Mouse (Mus musculus) stomach, postnatal 0 days (tissue): ENCODE data around the gene Baz1b.

Experiments
- CTCF ChIP-seq: IDR thresholded peaks from 2 replicates; pipeline ENCODE4 v1.5.1; 2016; ENCODE audit warnings: antibody characterized with exemption, low read depth, mild to moderate bottlenecking, moderate library complexity
- EP300 ChIP-seq: optimal IDR thresholded peaks from 2 replicates; pipeline ENCODE3; 2016; ENCODE audit warnings: antibody characterized with exemption

- TF ChIP-seq CTCF = no peak
- TF ChIP-seq EP300 = no peak
Observed at GRCm38 (mm10) chr5:135202763-135203162, 15.7 kb downstream of the Baz1b start.
